Mouse (Mus musculus) left cerebral cortex, adult 11 months (tissue): Measurements from ENCODE around the gene Xaf1.
"Not testable (repeated sequence)": the region's sequence is repeated elsewhere in the genome, so short reads cannot be mapped to it uniquely, and the experiment has no call there.

Source experiments
- DNase-seq: peaks from one replicate; pipeline ENCODE4 v3.0.0; 2022; ENCODE audit warnings: low spot score

The Xaf1 gene

GRCm38 (mm10) chr11:72311355-72312001 lies 10.0 kb downstream of the Xaf1 start:
- no peak for DNase-seq

GRCm38 (mm10) chr11:72314151-72314895 lies 12.9 kb downstream of the Xaf1 start, which contains the start of gene Fbxo39:
Fbxo39 (plus strand) TSS chr11:72314444.
- DNase-seq: no peak

- DNase-seq: no peak
These were observed 16.6 kb downstream of the Xaf1 start for GRCm38 (mm10) chr11:72318026-72318425.

GRCm38 (mm10) chr11:72324431-72324830 lies 23.0 kb downstream of the Xaf1 start:
- DNase-seq: no peak

GRCm38 (mm10) chr11:72325701-72326100 lies 24.3 kb downstream of the Xaf1 start:
- DNase-seq: no peak

GRCm38 (mm10) chr11:72332951-72333667 lies 31.7 kb downstream of the Xaf1 start:
- DNase-seq: no peak

- no peak for DNase-seq
These were observed 33.2 kb downstream of the Xaf1 start for GRCm38 (mm10) chr11:72334653-72335052.

GRCm38 (mm10) chr11:72336726-72337125 lies 35.3 kb downstream of the Xaf1 start:
- DNase-seq: no peak

GRCm38 (mm10) chr11:72338437-72338871 lies 37.0 kb downstream of the Xaf1 start:
- no peak for DNase-seq

GRCm38 (mm10) chr11:72339716-72340115 lies 38.3 kb downstream of the Xaf1 start:
- no peak for DNase-seq

GRCm38 (mm10) chr11:72342549-72343237 lies 41.3 kb downstream of the Xaf1 start:
- DNase-seq: peak; percentile 50

- DNase-seq: not testable (repeated sequence)
These were observed 41.8 kb downstream of the Xaf1 start for GRCm38 (mm10) chr11:72343238-72343625.

GRCm38 (mm10) chr11:72343904-72344303 lies 42.5 kb downstream of the Xaf1 start:
- no peak for DNase-seq

- DNase-seq: no peak
These were observed 43.1 kb downstream of the Xaf1 start for GRCm38 (mm10) chr11:72344486-72344885.

- DNase-seq: no peak
These were observed 47.1 kb downstream of the Xaf1 start for GRCm38 (mm10) chr11:72348563-72348962.

- no peak for DNase-seq
These were observed 47.6 kb downstream of the Xaf1 start for GRCm38 (mm10) chr11:72349016-72349415.

- DNase-seq: no peak
These were observed 48.2 kb downstream of the Xaf1 start for GRCm38 (mm10) chr11:72349652-72350051.

- DNase-seq: no peak
These were observed 50.8 kb downstream of the Xaf1 start for GRCm38 (mm10) chr11:72352272-72352671.

GRCm38 (mm10) chr11:72353186-72353585 lies 51.8 kb downstream of the Xaf1 start:
- DNase-seq: no peak

- DNase-seq: no peak
These were observed 53.7 kb downstream of the Xaf1 start for GRCm38 (mm10) chr11:72354971-72355728.
